Mouse (Mus musculus) ES-E14 (cell line): Measurements from ENCODE around the gene Tmprss6.

Source experiments
- CHD2 ChIP-seq: IDR thresholded peaks from 2 replicates; pipeline ENCODE4 v1.6.1; 2014; ENCODE audit warnings: mild to moderate bottlenecking, low read depth, low read length, inconsistent platforms
- HCFC1 ChIP-seq: IDR thresholded peaks from 2 replicates; pipeline ENCODE4 v1.6.1; 2012; ENCODE audit warnings: low read length, inconsistent platforms, borderline replicate concordance; ENCODE audit not compliant: insufficient read depth
- MAFK ChIP-seq: IDR thresholded peaks from 2 replicates; pipeline ENCODE4 v1.6.1; 2014; ENCODE audit warnings: mild to moderate bottlenecking, low read depth, low read length, inconsistent platforms; ENCODE audit not compliant: insufficient read depth
- ZC3H11A ChIP-seq: IDR thresholded peaks from 2 replicates; pipeline ENCODE4 v1.6.1; 2012; ENCODE audit warnings: low read depth, mild to moderate bottlenecking, inconsistent platforms, low read length, borderline replicate concordance
- ZNF384 ChIP-seq: IDR thresholded peaks from 2 replicates; pipeline ENCODE4 v1.6.1; 2012; ENCODE audit warnings: low read depth, low read length, inconsistent platforms

- TF ChIP-seq CHD2 = no peak
- no peak for TF ChIP-seq ZC3H11A
- TF ChIP-seq MAFK = no peak
- TF ChIP-seq HCFC1 = no peak
- no peak for TF ChIP-seq ZNF384
Measured at GRCm38 (mm10) chr15:78436380-78437192, 31.8 kb downstream of the Tmprss6 start.
